Mouse (Mus musculus): ENCODE measurements around the gene Zbtb46.

- TF ChIP-seq CTCF (IDR thresholded peaks at IDR 0.05; ENCODE audit: control insufficient read depth, insufficient read depth, low read length) (no peak; the same call in 1 of the 2 replicates), POLR2A (IDR thresholded peaks at IDR 0.05; ENCODE audit: borderline replicate concordance, control insufficient read depth, low read depth, low read length) (no peak)
These were observed 93.6 kb downstream of the Zbtb46 start for GRCm38 (mm10) chr2:181365655-181366075.

Data from bone marrow, adult 2 months (tissue).